Comparison of ENCODE assay signal across 8 mouse cellular contexts in genomic region chr5:138264207-138264578, GRCm38 (mm10). TPM values are rescaled to one million over a fixed set of nuclear protein-coding genes. Genes with fewer than 3 reads are reported as not detected.
DNase-seq lines count a peak whose midpoint lies in the region; ATAC-seq lines count a peak whose summit lies in the region.

No protein-coding gene starts in this region.

- peak overlapping the region; percentile 90 for H3K9ac ChIP-seq in heart, embryonic 15.5 days
- H3K9ac ChIP-seq in hindbrain, embryonic 13.5 days, result peak overlapping the region; percentile 98
- H3K9ac ChIP-seq in midbrain, embryonic 13.5 days (replicated peaks), result peak overlapping the region; percentile 95

- WGBS in heart, embryonic 15.5 days, result 11% methylated on average over 6 of the region's 6 CpGs
- 12% methylated on average over 6 of the region's 6 CpGs for WGBS in hindbrain, embryonic 13.5 days
- whole genome bisulfite sequencing in midbrain, embryonic 13.5 days, result 15% methylated on average over 6 of the region's 6 CpGs

- H3K4me1 ChIP-seq in heart, embryonic 15.5 days (replicated peaks), result peaks cover 34% of the 10 kb centered on the region
- no peaks in the 10 kb centered on the region for H3K4me1 ChIP-seq in brown adipose tissue, adult 24 weeks (ENCODE audit: control insufficient read depth, insufficient read depth, insufficient read length, low read length)
- H3K4me1 ChIP-seq in hindbrain, embryonic 13.5 days (replicated peaks), result peaks cover 38% of the 10 kb centered on the region
- H3K4me1 ChIP-seq in midbrain, embryonic 13.5 days (replicated peaks), result peaks cover 29% of the 10 kb centered on the region

- H3K4me2 ChIP-seq in heart, embryonic 15.5 days, result peak overlapping the region; percentile 93
- peak overlapping the region; percentile 96 for H3K4me2 ChIP-seq in hindbrain, embryonic 13.5 days
- H3K4me2 ChIP-seq in midbrain, embryonic 13.5 days (replicated peaks), result peak overlapping the region; percentile 99

- H3K36me3 ChIP-seq in heart, embryonic 15.5 days, result peaks cover 21% of the 10 kb centered on the region; the same call in 1 of the 2 replicates
- peaks cover 53% of the 10 kb centered on the region for H3K36me3 ChIP-seq in hindbrain, embryonic 13.5 days
- peaks cover 41% of the 10 kb centered on the region for H3K36me3 ChIP-seq in midbrain, embryonic 13.5 days

- no peak for ATAC-seq in heart, embryonic 15.5 days (replicated peaks; ENCODE audit: insufficient number of reproducible peaks, insufficient read depth, low FRiP score, low read depth)
- no peak for ATAC-seq in hindbrain, embryonic 13.5 days (ENCODE audit: low FRiP score)
- 0 out of 2 replicates have a peak, but pooled peaks have one; percentile 4 for ATAC-seq in midbrain, embryonic 13.5 days

- no peaks in the 10 kb centered on the region for H3K9me3 ChIP-seq in heart, embryonic 15.5 days (replicated peaks)
- H3K9me3 ChIP-seq in hindbrain, embryonic 13.5 days, result no peaks in the 10 kb centered on the region
- no peaks in the 10 kb centered on the region for H3K9me3 ChIP-seq in midbrain, embryonic 13.5 days

- H3K27me3 ChIP-seq in heart, embryonic 15.5 days, result no peaks in the 10 kb centered on the region
- H3K27me3 ChIP-seq in hindbrain, embryonic 13.5 days, result no peaks in the 10 kb centered on the region
- no peaks in the 10 kb centered on the region for H3K27me3 ChIP-seq in midbrain, embryonic 13.5 days

- peak overlapping the region; percentile 68 for H3K4me3 ChIP-seq in heart, embryonic 15.5 days
- H3K4me3 ChIP-seq in brown adipose tissue, adult 24 weeks (ENCODE audit: insufficient read depth, low read depth, low read length), result peak overlapping the region; percentile 75
- peak overlapping the region; percentile 92 for H3K4me3 ChIP-seq in hindbrain, embryonic 13.5 days
- peak overlapping the region; percentile 77 for H3K4me3 ChIP-seq in midbrain, embryonic 13.5 days (replicated peaks)

- H3K27ac ChIP-seq in heart, embryonic 15.5 days, result peak overlapping the region; percentile 74; the same call in 1 of the 2 replicates
- H3K27ac ChIP-seq in brown adipose tissue, adult 24 weeks (replicated peaks; ENCODE audit: low read depth, low read length), result no peak overlapping the region
- H3K27ac ChIP-seq in hindbrain, embryonic 13.5 days, result peak overlapping the region; percentile 74; the same call in 1 of the 2 replicates
- peak overlapping the region; percentile 71; the same call in 1 of the 2 replicates for H3K27ac ChIP-seq in midbrain, embryonic 13.5 days

- no peak for DNase-seq in heart, adult 9 months (ENCODE audit: low spot score in 2 of 2)
- no peak for DNase-seq in B cell, adult 2 months
- DNase-seq in gastrocnemius, postnatal 4 days (ENCODE audit: low spot score in 2 of 2), result no peak
- DNase-seq in retina, postnatal 1 day, result no peak

RNA-seq across cellular contexts. Expression of gene BC037034, which starts 0.4 kb away (rescaled TPM):
- polyA plus RNA-seq in heart, embryonic 15.5 days (2015; fragmentation: Nextera tagmentation; extraction: Ambion mirVana), result 2.9 and 4.7 TPM in 2 replicates
- polyA plus RNA-seq in brown adipose tissue, adult 24 weeks (2012; ENCODE audit: insufficient read depth, insufficient read length, missing spikeins), result 5.1 and 7.1 TPM in 2 replicates
- 14.2 and 15.5 TPM in 2 replicates for polyA plus RNA-seq in hindbrain, embryonic 13.5 days (2015; fragmentation: Nextera tagmentation; extraction: Ambion mirVana)
- polyA plus RNA-seq in midbrain, embryonic 13.5 days (2015; fragmentation: Nextera tagmentation; extraction: Ambion mirVana), result 12.2 and 15.8 TPM in 2 replicates
- total RNA-seq in gastrocnemius, postnatal 4 days (2021), result 1 to 10 TPM; 8.0 to 9.5 TPM

RNA-seq across cellular contexts. Expression of gene Gal3st4, which starts 8.4 kb away (rescaled TPM):
- 0.59 and 0.76 TPM in 2 replicates for polyA plus RNA-seq in heart, embryonic 15.5 days (2015; fragmentation: Nextera tagmentation; extraction: Ambion mirVana)
- polyA plus RNA-seq in brown adipose tissue, adult 24 weeks (2012; ENCODE audit: insufficient read depth, insufficient read length, missing spikeins), result not detected in 2 replicates
- polyA plus RNA-seq in hindbrain, embryonic 13.5 days (2015; fragmentation: Nextera tagmentation; extraction: Ambion mirVana), result 3.3 and 4.2 TPM in 2 replicates
- polyA plus RNA-seq in midbrain, embryonic 13.5 days (2015; fragmentation: Nextera tagmentation; extraction: Ambion mirVana), result 2.5 and 3.0 TPM in 2 replicates
- under 1 TPM; 0.36 to 0.69 TPM for total RNA-seq in gastrocnemius, postnatal 4 days (2021)

RNA-seq across cellular contexts. Expression of gene Lamtor4, which starts 8.9 kb away (rescaled TPM):
- 78.6 and 81.2 TPM in 2 replicates for polyA plus RNA-seq in heart, embryonic 15.5 days (2015; fragmentation: Nextera tagmentation; extraction: Ambion mirVana)
- polyA plus RNA-seq in brown adipose tissue, adult 24 weeks (2012; ENCODE audit: insufficient read depth, insufficient read length, missing spikeins), result 102 and 115 TPM in 2 replicates
- polyA plus RNA-seq in hindbrain, embryonic 13.5 days (2015; fragmentation: Nextera tagmentation; extraction: Ambion mirVana), result 91.7 and 95.8 TPM in 2 replicates
- polyA plus RNA-seq in midbrain, embryonic 13.5 days (2015; fragmentation: Nextera tagmentation; extraction: Ambion mirVana), result 81.2 and 81.9 TPM in 2 replicates
- 10 to 100 TPM; 52.9 to 54.9 TPM for total RNA-seq in gastrocnemius, postnatal 4 days (2021)

RNA-seq across cellular contexts. Expression of gene Gm43720, which starts 15.6 kb away (rescaled TPM):
- polyA plus RNA-seq in heart, embryonic 15.5 days (2015; fragmentation: Nextera tagmentation; extraction: Ambion mirVana), result 0.10 TPM in 1 of 2 replicates, not detected in the other
- polyA plus RNA-seq in brown adipose tissue, adult 24 weeks (2012; ENCODE audit: insufficient read depth, insufficient read length, missing spikeins), result not detected in 2 replicates
- polyA plus RNA-seq in hindbrain, embryonic 13.5 days (2015; fragmentation: Nextera tagmentation; extraction: Ambion mirVana), result 0.09 and 0.10 TPM in 2 replicates
- polyA plus RNA-seq in midbrain, embryonic 13.5 days (2015; fragmentation: Nextera tagmentation; extraction: Ambion mirVana), result 0.10 and 0.19 TPM in 2 replicates
- total RNA-seq in gastrocnemius, postnatal 4 days (2021), result not detected

RNA-seq across cellular contexts. Expression of gene Gpc2, which starts 15.6 kb away (rescaled TPM):
- polyA plus RNA-seq in heart, embryonic 15.5 days (2015; fragmentation: Nextera tagmentation; extraction: Ambion mirVana), result 6.3 and 8.6 TPM in 2 replicates
- polyA plus RNA-seq in brown adipose tissue, adult 24 weeks (2012; ENCODE audit: insufficient read depth, insufficient read length, missing spikeins), result not detected in 2 replicates
- polyA plus RNA-seq in hindbrain, embryonic 13.5 days (2015; fragmentation: Nextera tagmentation; extraction: Ambion mirVana), result 212 and 224 TPM in 2 replicates
- polyA plus RNA-seq in midbrain, embryonic 13.5 days (2015; fragmentation: Nextera tagmentation; extraction: Ambion mirVana), result 236 and 248 TPM in 2 replicates
- total RNA-seq in gastrocnemius, postnatal 4 days (2021), result 1 to 10 TPM; 1.7 to 3.0 TPM
